ENCODE assay signal across 13 mouse cellular contexts in genomic region chr10:8813259-8813658, GRCm38 (mm10).
DNase-seq lines count a peak whose midpoint lies in the region; ATAC-seq and TF ChIP-seq lines count a peak whose summit lies in the region.
"Had no signal": no experiment of that assay in that cellular context is flagged by ENCODE, and none has a peak within 500 bp of the region (broad histone marks: within the 10 kb centered on the region; RNA-seq: fewer than 3 reads in every experiment).

No protein-coding gene starts in this region.

- no peak overlapping the region; the same call in 1 of the 2 replicates for H3K27ac ChIP-seq in heart, embryonic 13.5 days (replicated peaks)
- peak overlapping the region; percentile 37; the same call in 1 of the 2 replicates for H3K27ac ChIP-seq in embryonic facial prominence, embryonic 10.5 days (replicated peaks)
- peak overlapping the region; percentile 64 for H3K27ac ChIP-seq in limb, embryonic 10.5 days
- H3K27ac ChIP-seq in layer of hippocampus, adult 2 months, result no peak overlapping the region
- H3K27ac ChIP-seq: hindbrain, postnatal 0 days; midbrain, embryonic 10.5 days had no signal

- no peak overlapping the region for H3K9ac ChIP-seq in heart, embryonic 13.5 days
- H3K9ac ChIP-seq: stomach, embryonic 15.5 days had no signal

- peaks cover 10% of the 10 kb centered on the region; the same call in 1 of the 2 replicates for H3K36me3 ChIP-seq in heart, embryonic 13.5 days
- H3K36me3 ChIP-seq in embryonic facial prominence, embryonic 10.5 days (replicated peaks), result peaks cover 22% of the 10 kb centered on the region
- peaks cover 42% of the 10 kb centered on the region for H3K36me3 ChIP-seq in limb, embryonic 10.5 days
- H3K36me3 ChIP-seq: G1E had no signal

- ATAC-seq in heart, embryonic 13.5 days (ENCODE audit: extremely low read depth, insufficient number of reproducible peaks, low FRiP score, low TSS enrichment), result no peak
- ATAC-seq: hindbrain, postnatal 0 days had no signal

- no peak overlapping the region for H3K4me3 ChIP-seq in heart, embryonic 13.5 days
- H3K4me3 ChIP-seq in embryonic facial prominence, embryonic 10.5 days, result no peak overlapping the region
- no peak overlapping the region for H3K4me3 ChIP-seq in limb, embryonic 10.5 days
- no peak overlapping the region for H3K4me3 ChIP-seq in layer of hippocampus, adult 2 months
- H3K4me3 ChIP-seq: midbrain, embryonic 10.5 days; stomach, embryonic 15.5 days had no signal

- 54% methylated on average over 14 of the region's 14 CpGs for WGBS in heart, embryonic 13.5 days
- 87% methylated on average over 14 of the region's 14 CpGs for WGBS in embryonic facial prominence, embryonic 10.5 days
- WGBS in limb, embryonic 10.5 days, result 95% methylated on average over 14 of the region's 14 CpGs

- H3K27me3 ChIP-seq in heart, embryonic 13.5 days (replicated peaks), result no peaks in the 10 kb centered on the region
- no peaks in the 10 kb centered on the region for H3K27me3 ChIP-seq in embryonic facial prominence, embryonic 10.5 days (replicated peaks; ENCODE audit: low read depth, poor library complexity, severe bottlenecking)
- H3K27me3 ChIP-seq in limb, embryonic 10.5 days (ENCODE audit: low read depth, poor library complexity, severe bottlenecking), result no peaks in the 10 kb centered on the region
- H3K27me3 ChIP-seq: stomach, embryonic 15.5 days had no signal

- peaks cover 42% of the 10 kb centered on the region for H3K4me1 ChIP-seq in heart, embryonic 13.5 days
- H3K4me1 ChIP-seq in embryonic facial prominence, embryonic 10.5 days, result peaks cover 58% of the 10 kb centered on the region
- H3K4me1 ChIP-seq in limb, embryonic 10.5 days, result peaks cover 53% of the 10 kb centered on the region

- TF ChIP-seq CTCF in layer of hippocampus, adult 2 months (conservative IDR thresholded peaks at IDR 0.05), result no peak

- H3K9me3 ChIP-seq in heart, embryonic 13.5 days, result no peaks in the 10 kb centered on the region
- no peaks in the 10 kb centered on the region for H3K9me3 ChIP-seq in embryonic facial prominence, embryonic 10.5 days
- H3K9me3 ChIP-seq in limb, embryonic 10.5 days (replicated peaks), result no peaks in the 10 kb centered on the region
- H3K9me3 ChIP-seq: midbrain, embryonic 10.5 days; stomach, embryonic 15.5 days had no signal

- DNase-seq in heart, postnatal 36 days, result no peak
- peak; percentile 19 for DNase-seq in kidney, adult 11 months
- DNase-seq in kidney, adult 9 months, result no peak
- no peak for DNase-seq in embryonic facial prominence, embryonic 10.5 days (ENCODE audit: low spot score)
- DNase-seq in limb, embryonic 10.5 days (ENCODE audit: low spot score), result no peak
- no peak for DNase-seq in layer of hippocampus, adult 2 months (ENCODE audit: low spot score in 2 of 2)
- DNase-seq: adrenal gland, adult 8-10 months; cerebellum, adult 18-20 months had no signal

- intact Hi-C loops in heart, postnatal 36 days (cut with DNase I), result no loop called here

- peak overlapping the region; percentile 16; the same call in 1 of the 2 replicates for H3K4me2 ChIP-seq in heart, embryonic 13.5 days

Comparison
In these comparisons a context has a peak if more than half of its experiments do, and no peak if none do; other contexts are left out.
1. H3K27ac ChIP-seq: peak in embryonic facial prominence, embryonic 10.5 days (single experiment) and limb, embryonic 10.5 days (single experiment); none in heart, embryonic 13.5 days (single experiment) and layer of hippocampus, adult 2 months (single experiment).